Mouse (Mus musculus) 416B (cell line): ENCODE measurements at regions not wholly inside any gene's neighbourhood (a gene's known extent, or its start where the extent isn't known, plus 50 kb on each side); places are given as distances from the start of the nearest gene placed in this dataset.

Experiments used
- DNase-seq: peaks from one replicate; pipeline ENCODE4 v3.0.0; 2011; ENCODE audit warnings: low read depth

DNA sequence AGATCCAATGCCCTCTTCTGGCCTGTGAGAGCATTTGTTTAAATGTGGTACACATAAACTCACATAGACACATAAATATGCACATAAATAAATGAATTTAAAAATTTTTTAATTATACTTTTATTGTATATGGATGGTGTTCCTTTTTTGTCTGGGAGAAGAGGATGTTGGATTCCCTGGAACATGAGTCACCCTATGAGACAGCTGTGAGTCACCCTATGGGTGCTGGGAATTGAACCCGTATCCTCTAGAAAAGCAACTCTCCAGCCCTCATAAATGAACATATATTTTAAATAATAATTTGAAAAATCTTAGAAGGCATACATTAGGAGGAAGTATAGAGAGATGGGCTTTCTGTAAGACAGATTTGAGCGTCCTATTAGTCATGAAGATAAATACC lies 76.1 kb upstream of the Dynlt3 start:
- DNase-seq: no peak

DNA sequence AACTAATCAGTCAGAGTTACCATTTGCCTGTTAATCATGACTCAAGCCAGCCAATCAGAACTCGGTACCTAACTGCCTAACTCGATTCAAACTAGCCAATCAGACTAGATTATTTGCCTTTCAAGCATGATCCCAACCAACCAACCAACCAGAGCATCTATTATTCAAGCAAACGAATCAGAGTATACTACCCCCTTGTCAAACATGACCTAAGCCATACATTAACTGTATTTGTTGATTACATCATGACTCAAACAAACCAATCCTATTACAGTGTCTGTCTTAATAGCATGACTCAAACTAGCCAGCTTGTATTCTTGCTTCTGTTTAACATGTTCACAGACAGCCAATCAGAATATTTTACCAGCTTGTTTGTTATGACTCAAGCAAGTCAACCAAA lies 79.7 kb upstream of the Dynlt3 start:
- DNase-seq: no peak

DNA sequence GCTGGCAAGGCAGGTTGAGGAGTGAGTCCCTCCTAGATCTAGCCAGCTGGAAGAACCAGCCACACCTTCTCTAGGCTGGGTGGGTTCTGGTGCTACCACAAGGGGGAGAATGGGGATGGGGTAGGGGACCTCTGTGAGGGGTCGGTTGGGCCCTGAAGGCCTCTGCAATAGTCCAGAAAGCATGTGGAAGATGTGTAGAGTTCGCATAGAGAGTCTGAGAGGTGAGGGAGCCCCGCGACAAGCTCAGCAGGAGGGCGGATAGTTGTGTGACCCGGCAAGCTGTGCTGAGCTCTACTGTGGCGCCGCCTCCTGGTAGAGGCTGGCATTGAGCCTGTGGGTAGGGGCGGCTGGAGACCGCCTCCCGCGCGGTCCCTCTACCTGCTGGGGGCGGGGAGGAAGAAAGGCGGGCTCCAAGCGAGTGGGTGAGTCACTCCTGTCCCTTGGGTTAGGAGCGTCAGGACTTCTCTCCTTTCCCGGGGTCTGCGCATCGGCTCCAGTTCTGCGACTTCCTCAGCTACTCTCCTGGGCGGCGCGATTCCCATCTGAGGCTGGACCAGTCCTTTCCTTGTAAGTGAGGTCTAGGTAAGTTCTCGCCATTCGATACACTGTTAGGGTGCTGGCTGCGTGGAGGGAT lies 84.6 kb upstream of the Dynlt3 start:
- DNase-seq: peak; percentile 77

DNA sequence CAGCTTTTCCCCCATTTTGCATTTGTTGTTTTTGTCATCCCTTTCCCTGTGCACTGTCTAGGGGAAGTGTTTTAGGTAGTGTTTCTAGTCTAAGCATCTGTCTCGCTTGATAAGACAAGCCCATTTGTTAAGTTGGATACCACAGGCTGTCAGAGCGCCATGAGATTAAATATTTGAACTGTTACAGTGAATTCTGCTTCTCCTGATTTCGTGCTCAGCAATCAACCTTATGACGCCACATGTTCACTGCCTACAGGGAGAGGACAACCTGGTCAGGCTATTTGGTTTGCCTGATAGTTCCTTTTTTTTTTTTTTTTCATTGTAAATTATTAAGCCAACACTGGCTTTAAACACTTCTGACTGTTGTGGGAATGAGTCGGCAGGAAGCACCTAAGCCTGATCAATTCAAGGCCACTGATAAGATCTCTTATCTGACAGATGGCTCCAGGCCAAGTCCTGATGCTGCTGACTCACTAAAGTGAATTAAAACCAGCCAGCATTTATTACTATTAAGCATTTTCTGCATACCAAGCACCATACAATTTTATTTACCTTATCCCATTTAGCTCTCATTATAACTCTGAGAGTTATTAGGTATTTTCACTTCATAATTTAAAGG lies 90.3 kb upstream of the Dynlt3 start:
- DNase-seq: peak; percentile 90

DNA sequence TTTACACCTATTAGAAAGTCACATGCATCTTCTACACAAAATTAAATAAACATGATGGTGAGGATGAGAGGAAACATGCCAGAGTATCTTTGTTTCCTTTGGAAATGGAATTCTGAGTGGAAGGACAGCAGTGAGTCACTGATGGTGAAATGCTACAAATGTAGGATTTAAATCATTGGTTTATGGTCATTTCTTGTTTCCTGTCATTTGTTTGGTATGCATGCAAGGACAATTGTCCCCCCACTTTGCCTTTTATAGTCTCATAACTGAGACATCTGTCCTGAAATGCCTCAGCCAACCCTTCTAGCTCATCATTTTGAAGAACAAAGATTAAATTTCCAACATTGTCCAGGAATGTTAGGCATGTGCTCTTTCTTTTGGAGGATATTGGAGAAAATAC lies 77.2 kb upstream of the Hypm start:
- no peak for DNase-seq

DNA sequence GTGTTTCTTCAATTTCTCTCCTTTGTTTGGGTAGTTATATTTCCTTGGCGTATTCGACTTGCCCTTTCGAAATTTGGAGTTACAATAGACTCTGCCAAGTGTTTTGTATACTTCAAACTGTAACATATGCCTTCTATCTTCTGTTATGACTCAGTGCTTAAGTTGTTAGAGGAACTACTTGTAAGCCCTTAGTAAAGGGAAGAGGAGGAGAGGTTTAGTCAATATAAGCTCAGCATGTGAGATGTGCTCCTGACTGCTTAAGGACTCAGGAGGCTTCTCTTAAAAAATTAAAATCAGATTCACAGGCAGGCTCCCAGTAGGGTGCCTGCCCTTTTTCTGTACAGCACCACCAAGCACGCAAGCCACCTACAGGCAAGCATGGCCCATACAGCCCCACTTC lies 69.2 kb upstream of the Hypm start:
- peak; percentile 13 for DNase-seq

DNA sequence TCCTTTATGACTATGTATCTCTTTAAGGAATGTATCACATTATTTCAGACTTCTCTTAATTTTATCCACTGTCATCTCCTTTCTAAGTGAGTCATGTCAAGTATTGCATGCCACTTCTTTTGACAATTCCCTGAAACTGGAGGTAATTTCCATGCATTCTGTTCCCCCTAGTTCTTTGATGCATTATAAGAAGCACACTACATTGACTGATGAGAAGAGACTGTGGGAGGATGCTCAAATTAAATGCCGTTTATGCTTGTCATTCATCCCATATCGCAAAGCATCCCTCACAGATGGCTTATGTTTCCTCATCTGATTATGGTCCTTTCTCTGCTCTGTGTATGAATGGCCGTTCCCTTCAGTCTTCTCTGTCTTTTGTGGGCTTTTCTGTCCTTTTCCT lies 57.2 kb upstream of the Hypm start:
- DNase-seq: no peak
